Mouse (Mus musculus) cerebellum, adult 2 months (tissue): ENCODE measurements around the gene Fmo6. TPM values are rescaled to one million over a fixed set of nuclear protein-coding genes. Genes with fewer than 3 reads are reported as not detected.

Experiments used
- DNase-seq, 2 experiments: peaks; one replicate each; pipeline ENCODE4 v3.0.0; 2021
- H3K27ac ChIP-seq: fragments of 200-500 bp; 2 replicates; pipeline ENCODE4 v1.5.1; 2012; ENCODE audit warnings: low read length, control low read depth, inconsistent platforms; ENCODE audit not compliant: insufficient read depth
- H3K27me3 ChIP-seq: fragments of 200-500 bp; 2 replicates; pipeline ENCODE4 v1.6.1; 2012; ENCODE audit warnings: inconsistent platforms, mild to moderate bottlenecking, low read length, moderate library complexity; ENCODE audit not compliant: control insufficient read depth, insufficient read depth
- H3K4me1 ChIP-seq: fragments of 200-500 bp; 2 replicates; pipeline ENCODE4 v1.6.1; 2011; ENCODE audit warnings: low read length; ENCODE audit not compliant: control insufficient read depth, insufficient read depth
- H3K4me3 ChIP-seq: fragments of 200-500 bp; replicated peaks from 2 replicates; pipeline ENCODE3; 2011; ENCODE audit warnings: mild to moderate bottlenecking, low read depth, low read length, control low read depth; ENCODE audit not compliant: insufficient read depth
- CTCF ChIP-seq: fragments of 200-500 bp; IDR thresholded peaks from 2 replicates; pipeline ENCODE4 v1.5.1; 2011; ENCODE audit warnings: low read depth, mild to moderate bottlenecking, control low read depth, low read length, moderate library complexity, borderline replicate concordance; ENCODE audit not compliant: insufficient read depth
- POLR2A ChIP-seq: fragments of 200-500 bp; IDR thresholded peaks from 2 replicates; pipeline ENCODE4 v1.6.1; 2011; ENCODE audit warnings: low read length, control low read depth, borderline replicate concordance; ENCODE audit not compliant: insufficient read depth
- WGBS: fragments of 180-500 bp; shearing (Covaris S2); methylation state at CpG from one replicate; pipeline ENCODE4 v1.1.7; 2018; 5-methylcytosine and 5-hydroxymethylcytosine counted together
- polyA plus RNA-seq: library from polyadenylated mRNA; depleted of rRNA; stranded (reverse); fragments of >200 nt; gene quantifications from 2 replicates; pipeline ENCODE4 v1.2.3, GENCODE M21; 2012

Gene Fmo6
- polyA plus RNA-seq, 1 experiment = not detected

GRCm38 (mm10) chr1:162946837-162947558 is 9.7 kb upstream of the Fmo6 start:
- 37% methylated on average over 4 of the region's 4 CpGs for WGBS
- Histone ChIP-seq H3K4me1 (no peaks in the 10 kb centered on the region), H3K27me3 (no peaks in the 10 kb centered on the region), H3K4me3 (no peak overlapping the region), H3K27ac (no peak overlapping the region)
- DNase-seq = no peak
- TF ChIP-seq POLR2A (no peak), CTCF (no peak)

- TF ChIP-seq CTCF (no peak), POLR2A (no peak)
- Histone ChIP-seq H3K4me3 (no peak overlapping the region), H3K27ac (no peak overlapping the region), H3K27me3 (no peaks in the 10 kb centered on the region), H3K4me1 (no peaks in the 10 kb centered on the region)
- DNase-seq = no peak
- 82% methylated on average over 6 of the region's 6 CpGs for WGBS
These were observed 6.4 kb upstream of the Fmo6 start for GRCm38 (mm10) chr1:162943700-162944099.

DNA sequence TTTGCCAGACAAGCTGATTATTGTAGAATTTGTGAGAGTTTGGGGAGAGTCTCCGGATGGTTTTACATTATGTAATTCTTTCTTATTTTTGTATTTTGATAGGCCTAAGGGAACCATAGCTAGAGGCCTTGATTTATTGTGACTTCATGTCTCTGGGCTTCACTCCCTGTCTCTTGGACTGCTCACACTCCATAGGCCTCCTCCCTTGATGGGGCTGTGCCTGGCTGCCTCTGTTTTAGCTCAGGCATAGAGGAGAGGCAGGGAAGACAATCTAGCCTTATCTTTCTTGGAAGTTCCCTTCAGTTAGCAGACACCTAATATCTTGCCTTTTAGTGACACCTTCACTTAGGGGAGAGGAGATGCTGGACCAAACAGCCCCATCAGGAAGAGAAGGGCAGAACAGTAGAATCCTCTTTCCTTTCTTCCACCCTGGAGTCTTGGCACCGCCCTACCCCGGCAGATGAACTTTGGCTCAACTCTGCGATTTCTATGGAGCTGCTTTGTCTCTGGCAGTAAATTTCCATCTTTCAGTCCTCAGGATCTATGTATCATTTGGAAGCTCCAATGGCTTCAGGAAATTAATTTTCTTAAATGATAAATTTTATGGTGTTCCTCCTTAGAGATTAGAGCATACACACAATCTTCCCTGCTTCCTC is 1.5 kb upstream of the Fmo6 start:
- Histone ChIP-seq H3K27ac (no peak overlapping the region), H3K4me3 (no peak overlapping the region), H3K27me3 (no peaks in the 10 kb centered on the region), H3K4me1 (no peaks in the 10 kb centered on the region)
- 65% methylated on average over 4 of the region's 4 CpGs for WGBS
- no peak for DNase-seq
- TF ChIP-seq CTCF (no peak), POLR2A (no peak)

DNA sequence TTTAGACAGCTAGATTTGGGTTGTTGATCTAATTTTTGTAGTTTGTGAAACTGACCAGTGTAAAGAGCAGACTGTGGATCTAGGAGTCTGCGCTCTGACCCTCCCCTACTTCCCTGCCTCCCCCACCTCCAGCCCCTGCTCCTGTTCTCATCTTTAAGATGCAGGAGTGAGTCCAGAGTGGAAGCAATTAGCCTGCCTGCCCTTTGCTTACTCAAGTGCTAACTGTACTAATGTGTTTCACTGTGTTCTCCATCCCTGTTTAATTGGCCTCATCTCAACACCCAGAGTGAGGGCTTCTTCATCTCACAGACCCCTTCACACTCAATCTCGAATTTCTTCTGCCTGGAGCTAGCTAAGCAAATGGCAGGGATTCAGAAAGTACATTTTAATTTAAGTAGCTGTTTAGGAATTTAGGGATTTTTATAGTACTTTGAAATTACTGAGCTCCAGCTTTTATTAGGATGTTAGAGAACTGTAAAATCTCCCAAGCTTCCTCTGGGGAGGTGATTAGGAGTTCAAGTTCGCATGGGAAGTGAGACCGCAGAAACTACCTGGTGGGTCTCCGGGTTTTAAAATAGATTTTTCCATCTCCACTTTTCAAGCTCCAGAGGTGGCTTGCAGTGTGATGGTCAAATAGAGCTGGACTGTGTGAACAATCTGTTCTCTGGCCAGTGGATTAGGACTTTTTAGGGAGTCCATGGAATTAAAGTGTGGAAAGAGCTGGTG is 818 bp upstream of the Fmo6 start:
- Histone ChIP-seq H3K4me1 (no peaks in the 10 kb centered on the region), H3K27ac (no peak overlapping the region), H3K27me3 (no peaks in the 10 kb centered on the region), H3K4me3 (no peak overlapping the region)
- TF ChIP-seq POLR2A (no peak), CTCF (no peak)
- 83% methylated on average over 5 of the region's 5 CpGs for WGBS
- DNase-seq = no peak

- no peak overlapping the region for H3K27ac ChIP-seq
- DNase-seq = no peak
- 40% methylated on average over 4 of the region's 4 CpGs for WGBS
These were observed 2.8 kb downstream of the Fmo6 start for GRCm38 (mm10) chr1:162934374-162935012.

GRCm38 (mm10) chr1:162932386-162932785 is 4.9 kb downstream of the Fmo6 start:
- H3K27me3 ChIP-seq = no peaks in the 10 kb centered on the region
- H3K4me1 ChIP-seq = no peaks in the 10 kb centered on the region
- H3K4me3 ChIP-seq = no peak overlapping the region
- TF ChIP-seq POLR2A (no peak), CTCF (no peak)
- WGBS = 89% methylated on average over 4 of the region's 4 CpGs
- H3K27ac ChIP-seq = no peak overlapping the region
- DNase-seq = no peak

More at GRCm38 (mm10) chr1:162934374-162935012, 2.8 kb downstream of the Fmo6 start:
- Histone ChIP-seq H3K4me3 (no peak overlapping the region), H3K4me1 (no peaks in the 10 kb centered on the region), H3K27me3 (no peaks in the 10 kb centered on the region)
- no peak for TF ChIP-seq POLR2A
- no peak for TF ChIP-seq CTCF

DNA sequence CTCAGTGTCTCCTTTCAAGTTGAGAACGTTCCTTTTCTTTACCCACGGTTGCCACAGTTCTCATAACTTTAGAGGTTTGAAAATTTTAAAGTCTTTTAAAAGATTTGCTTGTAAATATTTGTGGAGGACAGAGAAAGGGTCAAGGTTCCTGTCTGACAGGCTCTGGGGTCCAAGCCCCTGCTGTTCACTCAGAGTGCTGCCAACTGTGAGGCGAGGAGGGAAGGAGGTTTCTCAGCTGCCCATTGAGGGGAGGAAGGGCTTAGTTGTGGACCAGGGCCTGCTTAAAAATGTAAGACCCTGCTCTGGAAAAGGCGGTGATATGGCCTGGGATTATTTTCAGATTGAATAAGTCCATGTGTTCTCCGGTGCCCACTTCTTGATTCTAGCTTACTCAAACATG is 5.4 kb downstream of the Fmo6 start:
- no peak for DNase-seq
- 66% methylated on average over 5 of the region's 5 CpGs for WGBS
- H3K27ac ChIP-seq = no peak overlapping the region

More for the DNA sequence above, 5.4 kb downstream of the Fmo6 start:
- TF ChIP-seq CTCF = no peak
- TF ChIP-seq POLR2A = no peak
- Histone ChIP-seq H3K4me1 (no peaks in the 10 kb centered on the region), H3K4me3 (no peak overlapping the region), H3K27me3 (no peaks in the 10 kb centered on the region)
